Mouse (Mus musculus): ENCODE measurements around the gene D6Wsu163e.

Gene D6Wsu163e

GRCm38 (mm10) chr6:127010021-127010420, 70.3 kb downstream of the D6Wsu163e start:
- no peak for DNase-seq

GRCm38 (mm10) chr6:127011947-127012535, 72.3 kb downstream of the D6Wsu163e start:
- DNase-seq, result no peak

GRCm38 (mm10) chr6:127014906-127015770, 75.4 kb downstream of the D6Wsu163e start, which contains the start of gene Fgf6:
Gene Fgf6, plus strand, starts transcription at chr6:127015586.
- DNase-seq, result no peak

- DNase-seq, result no peak
These were observed 79.5 kb downstream of the D6Wsu163e start for GRCm38 (mm10) chr6:127019254-127019653.

GRCm38 (mm10) chr6:127020431-127020830, 80.7 kb downstream of the D6Wsu163e start:
- no peak for DNase-seq

- DNase-seq, result no peak
These were observed 85.1 kb downstream of the D6Wsu163e start for GRCm38 (mm10) chr6:127024836-127025235.
